Mouse (Mus musculus) sigmoid colon, adult 10 weeks (tissue): ENCODE measurements around the gene Gm20878. TPM values are rescaled to one million over a fixed set of nuclear protein-coding genes. Genes with fewer than 3 reads are reported as not detected.

Source experiments
- polyA plus RNA-seq: library from polyadenylated mRNA; stranded (reverse); fragments of 350-450 nt; fragmentation: Illumina TruSeq; extraction: RNeasy Lipid Tissue Mini Kit (QIAGEN cat#74804); gene quantifications from one replicate; pipeline ENCODE4 v1.2.3, GENCODE M21; 2014; ENCODE audit warnings: low read depth, low replicate concordance

Gene Gm20878
- 2.0 TPM for polyA plus RNA-seq

DNA sequence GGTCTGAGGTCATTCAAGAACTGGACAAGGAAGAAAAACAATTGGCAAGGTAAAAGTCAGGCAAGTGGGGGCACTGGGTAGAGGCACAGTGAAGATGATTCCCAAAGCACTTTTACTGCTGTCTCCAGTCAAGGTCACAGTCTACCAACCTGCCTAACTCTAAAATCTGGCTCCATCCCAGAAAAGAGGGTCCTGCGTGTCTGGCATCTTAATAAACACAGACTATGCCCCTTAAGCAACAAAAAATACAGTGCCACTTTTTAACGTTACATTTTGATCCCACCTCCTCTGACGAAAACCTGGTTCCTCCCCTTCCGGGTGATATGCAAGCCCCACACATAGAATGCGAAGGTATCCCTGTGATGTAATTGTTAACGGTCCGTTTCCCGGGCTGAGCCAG is at the start of gene Gm20878:
Gm20878 (plus strand) TSS at position 301 of the 400 bp plus-strand sequence.

DNA sequence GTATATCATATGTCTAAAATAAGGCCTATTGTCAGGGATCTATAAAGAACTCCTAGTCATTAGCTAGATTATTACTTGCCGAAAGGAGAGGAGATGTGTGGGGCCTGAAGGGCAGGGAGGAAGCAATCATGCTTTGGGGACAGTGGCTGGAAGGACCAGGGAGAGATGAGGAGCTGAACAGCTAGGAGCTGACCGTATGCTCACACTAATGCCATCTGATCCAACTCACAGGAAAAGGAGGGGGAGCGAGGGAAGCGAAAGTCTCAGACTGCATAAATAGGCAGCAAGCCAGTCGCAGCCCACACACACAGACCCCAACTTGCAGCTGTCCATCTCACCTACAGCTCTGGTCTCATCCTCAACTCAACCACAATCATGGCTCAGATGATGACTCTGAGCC is 38.1 kb upstream of the Gm20878 start, which contains the start of gene Gm21541:
Gm21541 (plus strand) TSS at position 301 of the 400 bp plus-strand sequence.

DNA sequence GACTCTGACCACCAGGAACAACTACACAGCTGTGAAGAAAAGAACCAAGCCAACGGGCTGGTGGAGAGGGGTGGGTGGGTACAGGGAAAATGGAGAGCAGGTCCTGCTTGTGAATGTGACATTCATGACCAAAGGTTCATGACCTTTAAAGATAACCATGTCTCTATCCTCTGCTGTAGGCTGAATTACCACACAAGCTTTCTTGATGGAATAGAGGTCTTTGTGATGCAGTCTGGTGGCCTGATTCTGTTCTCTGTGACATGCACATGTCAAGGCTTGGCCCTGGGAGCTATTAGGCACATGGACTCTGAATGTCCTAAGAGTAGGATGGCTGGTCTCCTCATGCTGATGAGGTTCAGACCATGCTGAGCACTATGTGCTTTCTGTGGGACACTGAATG is 24.4 kb downstream of the Gm20878 start, which contains the start of gene Fam205a4:
Fam205a4 (plus strand) TSS at position 301 of the 400 bp plus-strand sequence.

Other genes starting within 250 kb of the Gm20878 start
- not detected for gene Cntfr, start 244.5 kb upstream of the Gm20878 start, polyA plus RNA-seq
- gene Il11ra1, start 241.6 kb upstream of the Gm20878 start, polyA plus RNA-seq, result 12.3 TPM
- gene Rpp25l, start 228.0 kb upstream of the Gm20878 start, polyA plus RNA-seq, result 0.57 TPM
- 38.7 TPM for gene Dctn3, start 218.4 kb upstream of the Gm20878 start, polyA plus RNA-seq
- not detected for gene Arid3c, start 210.4 kb upstream of the Gm20878 start, polyA plus RNA-seq
- gene Galt, start 186.3 kb upstream of the Gm20878 start, polyA plus RNA-seq, result 1.5 TPM
- 46.4 TPM for gene Sigmar1, start 185.4 kb upstream of the Gm20878 start, polyA plus RNA-seq
- 7.8 TPM for gene Ccl27a, start 167.3 kb upstream of the Gm20878 start, polyA plus RNA-seq
- not detected for gene Gm21541, start 38.0 kb upstream of the Gm20878 start, polyA plus RNA-seq
- 0.16 TPM for gene Fam205a4, start 24.5 kb downstream of the Gm20878 start, polyA plus RNA-seq
- not detected for gene Gm21093, start 93.2 kb downstream of the Gm20878 start, polyA plus RNA-seq
- not detected for gene Gm3893, start 149.6 kb downstream of the Gm20878 start, polyA plus RNA-seq
- not detected for gene Gm13304, start 173.2 kb downstream of the Gm20878 start, polyA plus RNA-seq
- gene Gm13306, start 211.9 kb downstream of the Gm20878 start, polyA plus RNA-seq, result not detected
- gene Gm13305, start 227.0 kb downstream of the Gm20878 start, polyA plus RNA-seq, result not detected